8 mouse cellular contexts compared by ENCODE assay signal in the genomic region with DNA sequence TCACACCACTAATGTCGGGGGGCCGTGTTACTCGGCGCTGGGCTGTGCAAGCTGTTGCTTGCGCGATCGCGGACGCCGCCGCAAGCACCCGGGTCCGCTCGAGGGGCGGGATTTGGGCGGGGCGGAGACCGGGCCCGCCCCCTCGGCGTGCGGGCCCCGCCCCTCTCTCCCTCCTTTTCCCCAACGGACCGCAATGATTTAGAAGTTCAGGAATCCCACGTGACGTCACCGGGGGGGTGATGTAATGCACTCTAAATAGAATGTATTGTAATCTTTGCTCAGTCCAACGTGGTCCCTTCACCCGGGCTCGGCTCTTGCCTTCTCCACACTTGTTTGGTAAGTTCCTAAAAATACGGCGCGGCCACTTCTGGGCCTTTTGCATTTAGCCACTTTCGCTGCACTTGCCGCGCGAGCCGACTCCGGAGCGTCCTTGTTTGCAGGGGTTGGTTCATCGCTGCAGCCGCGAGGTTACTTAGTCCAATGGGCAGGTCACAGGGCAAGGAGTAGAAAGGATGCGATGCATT. TPM values are rescaled to one million over a fixed set of nuclear protein-coding genes. Genes with fewer than 3 reads are reported as not detected.
DNase-seq lines count a peak whose midpoint lies in the region; ATAC-seq and TF ChIP-seq lines count a peak whose summit lies in the region.

TSS of gene Creb5 (plus strand) at position 233 of the 524 bp plus-strand sequence.

- DNase-seq in cerebellum, adult 8-10 months, result peak; percentile 92
- peak; percentile 55 to 77 for DNase-seq in frontal cortex, adult 2 months (ENCODE audit: extremely low spot score in 1 of 2, low spot score in 1 of 2)
- peak; percentile 87 for DNase-seq in hindbrain, embryonic 10.5 days (ENCODE audit: low spot score)
- peak; percentile 84 for DNase-seq in layer of hippocampus, adult 9-11 months
- DNase-seq in thymus, postnatal 10 days (ENCODE audit: low spot score in 2 of 2), result peak; percentile 18 to 23

- under 1% methylated on average over 45 of the region's 45 CpGs for WGBS in hindbrain, embryonic 10.5 days
- WGBS in lung, embryonic 16.5 days, result 0% methylated on average over 43 of the region's 45 CpGs
- under 1% methylated on average over 45 of the region's 45 CpGs for WGBS in olfactory bulb, adult 2 months

- H3K9me3 ChIP-seq in ES-Bruce4 (replicated peaks; ENCODE audit: control insufficient read depth, insufficient read depth, low read length, poor library complexity, severe bottlenecking), result peaks cover 4% of the 10 kb centered on the region; the same call in 1 of the 2 replicates
- no peaks in the 10 kb centered on the region for H3K9me3 ChIP-seq in hindbrain, embryonic 10.5 days
- no peaks in the 10 kb centered on the region for H3K9me3 ChIP-seq in lung, embryonic 16.5 days (ENCODE audit: control insufficient read depth, low read length)

- TF ChIP-seq CTCF in ES-Bruce4 (IDR thresholded peaks at IDR 0.05; ENCODE audit: low read depth, low read length), result no peak
- TF ChIP-seq CTCF in olfactory bulb, adult 2 months (IDR thresholded peaks at IDR 0.05; ENCODE audit: insufficient read depth, low read depth, low read length), result no peak

- peak within 1 kb of the TSS; percentile 96 for H3K4me2 ChIP-seq in lung, embryonic 16.5 days (ENCODE audit: low read depth, low read length)

- peak within 1 kb of the TSS; percentile 8; the same call in 1 of the 2 replicates for H3K9ac ChIP-seq in ES-Bruce4 (ENCODE audit: low read depth, poor library complexity, severe bottlenecking)
- peak within 1 kb of the TSS; percentile 57 for H3K9ac ChIP-seq in lung, embryonic 16.5 days (ENCODE audit: low read length)

- peak within 1 kb of the TSS; percentile 79 for H3K4me3 ChIP-seq in ES-Bruce4 (ENCODE audit: low read depth, low read length)
- H3K4me3 ChIP-seq in hindbrain, embryonic 10.5 days, result peak within 1 kb of the TSS; percentile 64
- H3K4me3 ChIP-seq in lung, embryonic 16.5 days (ENCODE audit: low read length), result peak within 1 kb of the TSS; percentile 57
- peak within 1 kb of the TSS; percentile 36 for H3K4me3 ChIP-seq in olfactory bulb, adult 2 months (ENCODE audit: insufficient read depth, low read depth, low read length)

- ATAC-seq in lung, embryonic 16.5 days (ENCODE audit: low read depth), result peak; percentile 87

- no peak within 1 kb of the TSS for H3K27ac ChIP-seq in ES-Bruce4 (ENCODE audit: insufficient read depth, low read length)
- peak within 1 kb of the TSS; percentile 63 for H3K27ac ChIP-seq in hindbrain, embryonic 10.5 days
- H3K27ac ChIP-seq in lung, embryonic 16.5 days (ENCODE audit: low read length), result no peak within 1 kb of the TSS
- no peak within 1 kb of the TSS for H3K27ac ChIP-seq in olfactory bulb, adult 2 months (ENCODE audit: insufficient read depth, low read depth, low read length)

- no peaks in the 10 kb centered on the region for H3K4me1 ChIP-seq in ES-Bruce4 (ENCODE audit: control insufficient read depth, insufficient read depth, low read length)
- peaks cover 34% of the 10 kb centered on the region for H3K4me1 ChIP-seq in hindbrain, embryonic 10.5 days (replicated peaks)
- peaks cover 14% of the 10 kb centered on the region for H3K4me1 ChIP-seq in lung, embryonic 16.5 days (replicated peaks; ENCODE audit: control insufficient read depth, insufficient read depth, low read length)
- H3K4me1 ChIP-seq in olfactory bulb, adult 2 months (ENCODE audit: control insufficient read depth, insufficient read depth, low read length), result peaks cover 18% of the 10 kb centered on the region

- TF ChIP-seq POLR2A in ES-Bruce4 (IDR thresholded peaks at IDR 0.05; ENCODE audit: insufficient read depth, low read length), result no peak
- no peak for TF ChIP-seq POLR2A in olfactory bulb, adult 2 months (IDR thresholded peaks at IDR 0.05; ENCODE audit: insufficient read depth, low read depth, low read length)

- TF ChIP-seq EP300 in ES-Bruce4 (IDR thresholded peaks at IDR 0.05; ENCODE audit: insufficient read depth, low read depth, low read length), result no peak

- H3K36me3 ChIP-seq in ES-Bruce4 (ENCODE audit: control insufficient read depth, insufficient read depth, low read length, poor library complexity, severe bottlenecking), result no peaks in the 10 kb centered on the region
- no peaks in the 10 kb centered on the region for H3K36me3 ChIP-seq in hindbrain, embryonic 10.5 days
- no peaks in the 10 kb centered on the region for H3K36me3 ChIP-seq in lung, embryonic 16.5 days (ENCODE audit: control insufficient read depth, insufficient read depth, low read length)

- H3K27me3 ChIP-seq in ES-Bruce4 (ENCODE audit: control insufficient read depth, insufficient read depth, low read length, poor library complexity, severe bottlenecking), result peaks cover 17% of the 10 kb centered on the region
- H3K27me3 ChIP-seq in hindbrain, embryonic 10.5 days (ENCODE audit: insufficient read depth, poor library complexity, severe bottlenecking), result peaks cover 97% of the 10 kb centered on the region
- H3K27me3 ChIP-seq in lung, embryonic 16.5 days (ENCODE audit: control insufficient read depth, insufficient read depth, low read depth, low read length), result peaks cover 48% of the 10 kb centered on the region

RNA-seq across cellular contexts. Expression of gene Creb5, which starts in this region (rescaled TPM):
- polyA plus RNA-seq in ES-Bruce4 (2011; ENCODE audit: insufficient read depth, insufficient read length, low read depth, missing spikeins), result 6.1 and 9.2 TPM in 2 replicates
- 1.7 and 1.8 TPM in 2 replicates for polyA plus RNA-seq in frontal cortex, adult 2 months (2012; rRNA removed)
- 3.8 and 4.3 TPM in 2 replicates for polyA plus RNA-seq in hindbrain, embryonic 10.5 days (2016; fragmentation: Nextera tagmentation; extraction: Ambion mirVana)
- 5.8 and 6.1 TPM in 2 replicates for polyA plus RNA-seq in lung, embryonic 16.5 days (2015; fragmentation: Nextera tagmentation; extraction: Ambion mirVana)
- not detected in 2 replicates for polyA plus RNA-seq in olfactory bulb, adult 2 months (2012; ENCODE audit: insufficient read depth, insufficient read length, low replicate concordance, missing spikeins)

Comparison
In these comparisons a context has a peak if more than half of its experiments do, and no peak if none do; other contexts are left out.
1. DNase-seq: peak in every context shown above with its lines; median percentile 92 in cerebellum, adult 8-10 months; 87 in hindbrain, embryonic 10.5 days; 84 in layer of hippocampus, adult 9-11 months; 66 in frontal cortex, adult 2 months; 20 in thymus, postnatal 10 days.